26 mouse cellular contexts compared by ENCODE assay signal in the genomic region with DNA sequence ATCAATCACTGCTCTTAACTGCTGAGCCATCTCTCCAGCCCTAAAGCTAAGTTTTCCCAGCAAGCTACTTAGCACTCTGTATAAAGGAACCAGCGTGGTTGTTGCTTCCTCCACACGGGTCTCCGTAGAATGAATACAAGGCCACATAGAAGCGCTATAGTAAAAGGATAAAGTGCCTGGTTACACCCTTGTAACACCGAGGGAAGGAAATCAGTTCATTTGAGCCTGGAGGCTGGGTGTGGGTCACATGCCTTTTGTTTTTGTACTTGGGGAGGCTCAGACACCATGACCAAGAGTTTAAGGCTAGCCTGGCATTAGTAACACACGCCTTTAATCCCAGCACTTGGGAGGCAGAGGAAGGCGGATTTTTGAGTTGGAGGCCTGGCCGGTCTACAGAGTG.
"Had no signal": no experiment of that assay in that cellular context is flagged by ENCODE, and none has a peak within 500 bp of the region (broad histone marks: within the 10 kb centered on the region; RNA-seq: fewer than 3 reads in every experiment).

No protein-coding gene starts in this region.

- H3K27ac ChIP-seq: heart, embryonic 10.5 days; hindbrain, embryonic 10.5 days; hindbrain, embryonic 12.5 days; hindbrain, embryonic 14.5 days; intestine, embryonic 15.5 days; kidney, postnatal 0 days; limb, embryonic 13.5 days; limb, embryonic 15.5 days; liver, embryonic 12.5 days; liver, embryonic 14.5 days had no signal

- H3K4me1 ChIP-seq: heart, embryonic 10.5 days; heart, embryonic 12.5 days; hindbrain, embryonic 12.5 days; intestine, embryonic 15.5 days; limb, embryonic 13.5 days; limb, embryonic 15.5 days; liver, embryonic 12.5 days had no signal

- H3K4me3 ChIP-seq: heart, embryonic 10.5 days; heart, embryonic 12.5 days; hindbrain, embryonic 10.5 days; hindbrain, embryonic 12.5 days; intestine, embryonic 15.5 days; limb, embryonic 13.5 days; limb, embryonic 15.5 days; liver, embryonic 12.5 days had no signal

- H3K9me3 ChIP-seq: heart, embryonic 10.5 days; heart, embryonic 12.5 days; hindbrain, embryonic 10.5 days; hindbrain, embryonic 12.5 days; intestine, embryonic 15.5 days; limb, embryonic 13.5 days; limb, embryonic 15.5 days; liver, embryonic 12.5 days had no signal

- DNase-seq: gastrocnemius, postnatal 14 days; gastrocnemius, postnatal 36 days; heart, adult 18-20 months; heart, postnatal 10 days; heart, postnatal 4 days; kidney, adult 18-20 months; kidney, adult 8-10 months; kidney, postnatal 14 days; kidney, postnatal 36 days; layer of hippocampus, adult 9-11 months; layer of hippocampus, postnatal 36 days; left cerebral cortex, postnatal 4 days had no signal

- H3K4me2 ChIP-seq: heart, embryonic 12.5 days; hindbrain, embryonic 12.5 days; hindbrain, embryonic 14.5 days; intestine, embryonic 15.5 days; limb, embryonic 13.5 days; limb, embryonic 15.5 days; liver, embryonic 12.5 days had no signal

- H3K9ac ChIP-seq: heart, embryonic 12.5 days; hindbrain, embryonic 12.5 days; hindbrain, embryonic 14.5 days; intestine, embryonic 15.5 days; limb, embryonic 13.5 days; limb, embryonic 15.5 days; liver, embryonic 12.5 days; liver, embryonic 14.5 days had no signal

- ATAC-seq: hindbrain, embryonic 16.5 days; inflammation-experienced regulatory T-cells, adult 6 months; intestine, embryonic 15.5 days; intestine, postnatal 0 days; liver, embryonic 12.5 days had no signal

- H3K27me3 ChIP-seq: heart, embryonic 12.5 days; hindbrain, embryonic 12.5 days; intestine, embryonic 15.5 days; limb, embryonic 13.5 days; limb, embryonic 15.5 days; liver, embryonic 12.5 days had no signal
